Mouse (Mus musculus): ENCODE measurements around the gene Olfr772. TPM values are rescaled to one million over a fixed set of nuclear protein-coding genes. Genes with fewer than 3 reads are reported as not detected.
"Not testable (repeated sequence)": the region's sequence is repeated elsewhere in the genome, so short reads cannot be mapped to it uniquely, and the experiment has no call there.

The Olfr772 gene
- polyA plus RNA-seq (2016; fragmentation: Nextera tagmentation; extraction: Ambion mirVana): not detected in 2 replicates

DNA sequence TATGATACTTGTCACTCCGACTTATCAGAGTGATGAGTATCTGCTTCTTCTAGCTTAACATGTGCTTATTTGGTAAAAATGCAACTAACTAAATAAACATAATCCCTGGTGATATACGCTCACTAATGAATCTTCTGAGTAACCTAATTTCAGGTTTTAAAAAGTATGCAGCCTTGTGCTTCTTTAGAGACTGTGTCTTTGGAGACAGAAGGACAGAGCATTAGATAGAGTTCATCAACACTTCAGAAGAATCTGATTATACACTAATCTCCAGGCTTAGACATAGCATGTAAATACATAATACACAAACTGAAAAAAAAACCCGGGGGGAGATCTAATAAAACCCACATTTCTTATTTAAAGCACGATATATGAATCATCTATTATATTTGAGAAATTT, at the start of gene Olfr772:
TSS of gene Olfr772 (minus strand) at position 101 of the 400 bp plus-strand sequence.
- not testable (repeated sequence) for H3K27me3 ChIP-seq (ENCODE audit: insufficient read depth, poor library complexity, severe bottlenecking)
- WGBS: 77% methylated on average over 4 of the region's 4 CpGs

DNA sequence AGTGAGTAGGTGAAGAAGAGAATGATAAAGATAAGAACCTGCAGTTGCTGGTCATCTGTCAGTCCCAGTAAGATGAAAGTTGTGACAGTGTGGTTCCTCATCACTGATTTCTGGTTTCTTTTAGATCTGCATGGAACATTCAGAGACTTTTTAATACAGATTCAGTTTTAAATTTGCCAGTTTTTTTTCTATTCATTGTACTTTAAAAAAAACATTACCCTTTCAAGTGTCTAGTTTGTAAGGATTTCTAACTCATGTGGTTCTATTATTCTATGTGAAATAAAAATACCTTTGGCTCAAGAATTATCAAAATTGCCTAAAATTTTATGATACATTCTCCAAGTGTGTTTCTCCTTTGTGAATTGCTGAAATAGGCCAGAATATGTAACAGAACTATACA, 9.6 kb upstream of the Olfr772 start, which contains the start of gene Olfr773:
TSS of gene Olfr773 (minus strand) at position 101 of the 400 bp plus-strand sequence.
- not testable (repeated sequence) for H3K4me3 ChIP-seq; H3K4me1 ChIP-seq (replicated peaks); H3K9me3 ChIP-seq

More for the DNA sequence above, at the start of gene Olfr772:
- H3K4me1 ChIP-seq (replicated peaks); H3K9me3 ChIP-seq; H3K4me3 ChIP-seq; DNase-seq (ENCODE audit: low spot score); H3K36me3 ChIP-seq; H3K27ac ChIP-seq: not testable (repeated sequence)

DNA sequence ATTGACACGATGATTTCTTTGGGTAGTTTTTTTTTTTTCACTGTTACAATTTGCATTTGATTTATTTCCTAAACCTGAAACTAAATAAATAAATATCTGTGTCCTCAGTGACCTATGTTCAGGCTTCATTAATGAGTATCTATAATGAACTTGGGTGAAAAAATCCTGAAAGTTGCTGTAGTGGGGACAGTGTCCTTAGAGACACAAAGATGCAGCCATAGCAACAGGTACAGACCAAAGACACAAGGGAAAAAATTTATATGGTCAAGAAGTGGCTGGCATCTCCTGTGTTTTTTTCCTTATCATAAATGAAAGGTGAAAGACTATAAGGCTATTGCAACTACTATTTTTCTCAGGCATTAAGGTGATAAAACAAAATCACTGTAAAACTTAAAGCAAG, 13.1 kb downstream of the Olfr772 start, which contains the start of gene Olfr771:
TSS of gene Olfr771 (minus strand) at position 101 of the 400 bp plus-strand sequence.
- no peak within 1 kb of the TSS for H3K4me3 ChIP-seq
- no peak within 1 kb of the TSS for H3K27ac ChIP-seq
- 86% methylated on average over 1 of the region's 1 CpGs for WGBS
- no peaks in the 10 kb centered on the region for H3K9me3 ChIP-seq
- H3K36me3 ChIP-seq: no peaks in the 10 kb centered on the region
- DNase-seq (ENCODE audit: low spot score): no peak
- no peaks in the 10 kb centered on the region for H3K27me3 ChIP-seq (ENCODE audit: insufficient read depth, poor library complexity, severe bottlenecking)
- H3K4me1 ChIP-seq (replicated peaks): no peaks in the 10 kb centered on the region

More for the DNA sequence above, 9.6 kb upstream of the Olfr772 start, which contains the start of gene Olfr773:
- H3K36me3 ChIP-seq; H3K27me3 ChIP-seq (ENCODE audit: insufficient read depth, poor library complexity, severe bottlenecking); DNase-seq (ENCODE audit: low spot score); H3K27ac ChIP-seq: not testable (repeated sequence)

DNA sequence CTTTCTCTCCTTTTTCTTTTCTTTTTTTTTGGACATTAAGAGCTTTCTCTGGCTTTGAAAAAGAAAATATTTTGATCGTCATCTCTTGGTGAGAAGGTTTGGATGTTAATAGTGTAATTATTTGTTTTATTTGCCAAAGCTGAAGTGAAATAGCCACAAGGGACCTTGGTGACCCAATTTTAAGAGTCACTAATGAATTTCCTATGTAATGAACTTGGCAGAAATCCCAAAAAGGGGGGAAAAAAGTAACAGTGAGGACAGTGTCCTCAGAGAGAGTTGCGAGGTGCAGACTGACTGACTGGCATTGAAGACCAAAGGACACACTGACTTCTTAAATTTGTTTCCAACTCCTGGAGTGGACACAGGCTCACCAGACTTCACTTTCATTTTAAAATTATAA, 38.8 kb downstream of the Olfr772 start, which contains the start of gene Olfr770:
TSS of gene Olfr770 (minus strand) at position 101 of the 400 bp plus-strand sequence.
- H3K9me3 ChIP-seq: no peaks in the 10 kb centered on the region
- H3K27me3 ChIP-seq (ENCODE audit: insufficient read depth, poor library complexity, severe bottlenecking): no peaks in the 10 kb centered on the region
- H3K27ac ChIP-seq: no peak within 1 kb of the TSS
- H3K36me3 ChIP-seq: no peaks in the 10 kb centered on the region
- no peak for DNase-seq (ENCODE audit: low spot score)
- no peak within 1 kb of the TSS for H3K4me3 ChIP-seq
- WGBS: 91% methylated on average over 2 of the region's 2 CpGs
- H3K4me1 ChIP-seq (replicated peaks): no peaks in the 10 kb centered on the region

Other genes starting within 250 kb of the Olfr772 start
- gene Itga7, start 244.1 kb downstream of the Olfr772 start, polyA plus RNA-seq (2016; fragmentation: Nextera tagmentation; extraction: Ambion mirVana): 3.7 and 4.0 TPM in 2 replicates
- not detected in 2 replicates for gene Mettl7b, start 216.9 kb downstream of the Olfr772 start, polyA plus RNA-seq (2016; fragmentation: Nextera tagmentation; extraction: Ambion mirVana)
- gene Olfr9, start 188.5 kb downstream of the Olfr772 start, polyA plus RNA-seq (2016; fragmentation: Nextera tagmentation; extraction: Ambion mirVana): 0.06 TPM in 1 of 2 replicates, not detected in the other
- gene Olfr763, start 167.1 kb downstream of the Olfr772 start, polyA plus RNA-seq (2016; fragmentation: Nextera tagmentation; extraction: Ambion mirVana): not detected in 2 replicates
- not detected in 2 replicates for gene Olfr764-ps1, start 138.0 kb downstream of the Olfr772 start, polyA plus RNA-seq (2016; fragmentation: Nextera tagmentation; extraction: Ambion mirVana)
- not detected in 2 replicates for gene Olfr765, start 127.9 kb downstream of the Olfr772 start, polyA plus RNA-seq (2016; fragmentation: Nextera tagmentation; extraction: Ambion mirVana)
- gene Olfr766-ps1, start 108.9 kb downstream of the Olfr772 start, polyA plus RNA-seq (2016; fragmentation: Nextera tagmentation; extraction: Ambion mirVana): not detected in 2 replicates
- gene Olfr767, start 95.0 kb downstream of the Olfr772 start, polyA plus RNA-seq (2016; fragmentation: Nextera tagmentation; extraction: Ambion mirVana): not detected in 2 replicates
- not detected in 2 replicates for gene Olfr768, start 78.5 kb downstream of the Olfr772 start, polyA plus RNA-seq (2016; fragmentation: Nextera tagmentation; extraction: Ambion mirVana)
- gene Olfr769, start 60.1 kb downstream of the Olfr772 start, polyA plus RNA-seq (2016; fragmentation: Nextera tagmentation; extraction: Ambion mirVana): not detected in 2 replicates
- not detected in 2 replicates for gene Olfr770, start 38.9 kb downstream of the Olfr772 start, polyA plus RNA-seq (2016; fragmentation: Nextera tagmentation; extraction: Ambion mirVana)
- not detected in 2 replicates for gene Olfr771, start 13.2 kb downstream of the Olfr772 start, polyA plus RNA-seq (2016; fragmentation: Nextera tagmentation; extraction: Ambion mirVana)
- not detected in 2 replicates for gene Olfr773, start 9.5 kb upstream of the Olfr772 start, polyA plus RNA-seq (2016; fragmentation: Nextera tagmentation; extraction: Ambion mirVana)
- gene Olfr774, start 58.3 kb upstream of the Olfr772 start, polyA plus RNA-seq (2016; fragmentation: Nextera tagmentation; extraction: Ambion mirVana): not detected in 2 replicates
- gene Olfr775, start 70.5 kb upstream of the Olfr772 start, polyA plus RNA-seq (2016; fragmentation: Nextera tagmentation; extraction: Ambion mirVana): not detected in 2 replicates
- gene Olfr776, start 81.2 kb upstream of the Olfr772 start, polyA plus RNA-seq (2016; fragmentation: Nextera tagmentation; extraction: Ambion mirVana): not detected in 2 replicates
- 0.10 TPM in 1 of 2 replicates, not detected in the other for gene Olfr777, start 93.6 kb upstream of the Olfr772 start, polyA plus RNA-seq (2016; fragmentation: Nextera tagmentation; extraction: Ambion mirVana)
- gene Olfr780, start 140.2 kb upstream of the Olfr772 start, polyA plus RNA-seq (2016; fragmentation: Nextera tagmentation; extraction: Ambion mirVana): not detected in 2 replicates
- not detected in 2 replicates for gene Olfr781, start 150.9 kb upstream of the Olfr772 start, polyA plus RNA-seq (2016; fragmentation: Nextera tagmentation; extraction: Ambion mirVana)
- gene Olfr782, start 170.9 kb upstream of the Olfr772 start, polyA plus RNA-seq (2016; fragmentation: Nextera tagmentation; extraction: Ambion mirVana): not detected in 2 replicates
- 0.08 TPM in 1 of 2 replicates, not detected in the other for gene Olfr784, start 206.2 kb upstream of the Olfr772 start, polyA plus RNA-seq (2016; fragmentation: Nextera tagmentation; extraction: Ambion mirVana)
- not detected in 2 replicates for gene Olfr785, start 227.5 kb upstream of the Olfr772 start, polyA plus RNA-seq (2016; fragmentation: Nextera tagmentation; extraction: Ambion mirVana)
- not detected in 2 replicates for gene Olfr786, start 249.4 kb upstream of the Olfr772 start, polyA plus RNA-seq (2016; fragmentation: Nextera tagmentation; extraction: Ambion mirVana)